Mouse (Mus musculus): ENCODE measurements around the gene S100a3. TPM values are rescaled to one million over a fixed set of nuclear protein-coding genes. Genes with fewer than 3 reads are reported as not detected.

Gene S100a3
- polyA plus RNA-seq (2016; fragmentation: Nextera tagmentation; extraction: Ambion mirVana): 0.30 and 0.55 TPM in 2 replicates

GRCm38 (mm10) chr3:90560008-90560628 is at the start of gene S100a3:
TSS of gene S100a3 (plus strand) at chr3:90560578.
- no peak within 1 kb of the TSS for H3K4me3 ChIP-seq
- no peaks in the 10 kb centered on the region for H3K36me3 ChIP-seq
- no peak within 1 kb of the TSS for H3K9ac ChIP-seq
- H3K9me3 ChIP-seq (replicated peaks): 0 out of 2 replicates have a peak, but pooled peaks cover 2% of the 10 kb centered on the region
- no peaks in the 10 kb centered on the region for H3K4me1 ChIP-seq (replicated peaks)
- ATAC-seq (ENCODE audit: insufficient number of reproducible peaks, low FRiP score): no peak
- no peaks in the 10 kb centered on the region for H3K27me3 ChIP-seq (replicated peaks)
- H3K27ac ChIP-seq (ENCODE audit: poor library complexity, severe bottlenecking): no peak within 1 kb of the TSS
- no peak within 1 kb of the TSS for H3K4me2 ChIP-seq
- WGBS: 81% methylated on average over 6 of the region's 6 CpGs

GRCm38 (mm10) chr3:90512276-90512675 is 48.1 kb upstream of the S100a3 start:
- no peak for ATAC-seq (ENCODE audit: insufficient number of reproducible peaks, low FRiP score)
- H3K36me3 ChIP-seq: peaks cover 14% of the 10 kb centered on the region
- H3K9ac ChIP-seq: no peak overlapping the region
- H3K27me3 ChIP-seq (replicated peaks): no peaks in the 10 kb centered on the region
- no peak overlapping the region for H3K27ac ChIP-seq (ENCODE audit: poor library complexity, severe bottlenecking)
- no peaks in the 10 kb centered on the region for H3K9me3 ChIP-seq (replicated peaks)
- 78% methylated on average over 5 of the region's 5 CpGs for WGBS
- no peak overlapping the region for H3K4me3 ChIP-seq
- H3K4me1 ChIP-seq (replicated peaks): peaks cover 28% of the 10 kb centered on the region
- no peak overlapping the region for H3K4me2 ChIP-seq

GRCm38 (mm10) chr3:90512948-90513642 is 47.3 kb upstream of the S100a3 start:
- Histone ChIP-seq H3K4me2 (peak overlapping the region; percentile 83), H3K36me3 (peaks cover 9% of the 10 kb centered on the region), H3K27me3 (replicated peaks) (no peaks in the 10 kb centered on the region), H3K4me3 (peak overlapping the region; percentile 57), H3K4me1 (replicated peaks) (peaks cover 21% of the 10 kb centered on the region), H3K27ac (ENCODE audit: poor library complexity, severe bottlenecking) (no peak overlapping the region), H3K9ac (peak overlapping the region; percentile 80), H3K9me3 (replicated peaks) (no peaks in the 10 kb centered on the region)
- 64% methylated on average over 9 of the region's 9 CpGs for WGBS
- ATAC-seq (ENCODE audit: insufficient number of reproducible peaks, low FRiP score): no peak

GRCm38 (mm10) chr3:90513796-90514590 is 46.4 kb upstream of the S100a3 start, which contains the start of the genes S100a1 and S100a13:
TSS of gene S100a1 (minus strand) at chr3:90514392.
TSS of gene S100a13 (plus strand) at chr3:90514435.
- H3K4me1 ChIP-seq (replicated peaks): peaks cover 19% of the 10 kb centered on the region
- WGBS: 2% methylated on average over 25 of the region's 25 CpGs
- H3K36me3 ChIP-seq: peaks cover 9% of the 10 kb centered on the region
- H3K27ac ChIP-seq (ENCODE audit: poor library complexity, severe bottlenecking): peak within 1 kb of the TSS; percentile 78
- H3K4me3 ChIP-seq: peak within 1 kb of the TSS; percentile 57
- H3K27me3 ChIP-seq (replicated peaks): no peaks in the 10 kb centered on the region
- H3K9me3 ChIP-seq (replicated peaks): no peaks in the 10 kb centered on the region
- peak; percentile 69 for ATAC-seq (ENCODE audit: insufficient number of reproducible peaks, low FRiP score)
- peak within 1 kb of the TSS; percentile 83 for H3K4me2 ChIP-seq
- H3K9ac ChIP-seq: peak within 1 kb of the TSS; percentile 80

- Histone ChIP-seq H3K27ac (ENCODE audit: poor library complexity, severe bottlenecking) (peak overlapping the region; percentile 78), H3K27me3 (replicated peaks) (no peaks in the 10 kb centered on the region), H3K9me3 (replicated peaks) (no peaks in the 10 kb centered on the region), H3K4me2 (peak overlapping the region; percentile 83), H3K36me3 (peaks cover 9% of the 10 kb centered on the region), H3K4me3 (peak overlapping the region; percentile 57), H3K9ac (peak overlapping the region; percentile 80), H3K4me1 (replicated peaks) (peaks cover 19% of the 10 kb centered on the region)
- ATAC-seq (ENCODE audit: insufficient number of reproducible peaks, low FRiP score): peak; percentile 88
- 0% methylated on average over 10 of the region's 10 CpGs for WGBS
These were observed 45.7 kb upstream of the S100a3 start for GRCm38 (mm10) chr3:90514691-90515090.

- Histone ChIP-seq H3K4me1 (replicated peaks) (peaks cover 19% of the 10 kb centered on the region), H3K27ac (ENCODE audit: poor library complexity, severe bottlenecking) (peak overlapping the region; percentile 55; the same call in 1 of the 2 replicates)
- 35% methylated on average over 1 of the region's 1 CpGs for WGBS
These were observed 45.1 kb upstream of the S100a3 start for GRCm38 (mm10) chr3:90515242-90515641.

GRCm38 (mm10) chr3:90515789-90516188 is 44.6 kb upstream of the S100a3 start:
- H3K4me1 ChIP-seq (replicated peaks): peaks cover 19% of the 10 kb centered on the region
- no peaks in the 10 kb centered on the region for H3K9me3 ChIP-seq (replicated peaks)
- H3K27ac ChIP-seq (ENCODE audit: poor library complexity, severe bottlenecking): no peak overlapping the region
- ATAC-seq (ENCODE audit: insufficient number of reproducible peaks, low FRiP score): no peak
- WGBS: 88% methylated on average over 4 of the region's 4 CpGs
- H3K4me2 ChIP-seq: peak overlapping the region; percentile 83
- H3K4me3 ChIP-seq: 0 out of 2 replicates have a peak overlapping the region, but pooled peaks have one; percentile 57
- no peaks in the 10 kb centered on the region for H3K27me3 ChIP-seq (replicated peaks)
- no peak overlapping the region for H3K9ac ChIP-seq
- H3K36me3 ChIP-seq: peaks cover 8% of the 10 kb centered on the region

More at GRCm38 (mm10) chr3:90515242-90515641, 45.1 kb upstream of the S100a3 start:
- peaks cover 10% of the 10 kb centered on the region for H3K36me3 ChIP-seq
- H3K4me3 ChIP-seq: peak overlapping the region; percentile 57
- peak overlapping the region; percentile 80 for H3K9ac ChIP-seq
- peak; percentile 10; the same call in 1 of the 2 replicates for ATAC-seq (ENCODE audit: insufficient number of reproducible peaks, low FRiP score)
- peak overlapping the region; percentile 83 for H3K4me2 ChIP-seq
- no peaks in the 10 kb centered on the region for H3K27me3 ChIP-seq (replicated peaks)
- no peaks in the 10 kb centered on the region for H3K9me3 ChIP-seq (replicated peaks)

- peaks cover 19% of the 10 kb centered on the region for H3K4me1 ChIP-seq (replicated peaks)
- H3K9me3 ChIP-seq (replicated peaks): no peaks in the 10 kb centered on the region
- no peak overlapping the region for H3K4me3 ChIP-seq
- ATAC-seq (ENCODE audit: insufficient number of reproducible peaks, low FRiP score): no peak
- no peak overlapping the region for H3K9ac ChIP-seq
- 0 out of 2 replicates have a peak, but pooled peaks cover 3% of the 10 kb centered on the region for H3K36me3 ChIP-seq
- 69% methylated on average over 4 of the region's 4 CpGs for WGBS
- H3K27ac ChIP-seq (ENCODE audit: poor library complexity, severe bottlenecking): no peak overlapping the region
- H3K27me3 ChIP-seq (replicated peaks): no peaks in the 10 kb centered on the region
- no peak overlapping the region for H3K4me2 ChIP-seq
These were observed 42.7 kb upstream of the S100a3 start for GRCm38 (mm10) chr3:90517711-90518110.

- 56% methylated on average over 4 of the region's 4 CpGs for WGBS
- H3K9ac ChIP-seq: no peak overlapping the region
- 0 out of 2 replicates have a peak, but pooled peaks cover 3% of the 10 kb centered on the region for H3K4me1 ChIP-seq (replicated peaks)
- no peaks in the 10 kb centered on the region for H3K27me3 ChIP-seq (replicated peaks)
- H3K4me3 ChIP-seq: no peak overlapping the region
- H3K27ac ChIP-seq (ENCODE audit: poor library complexity, severe bottlenecking): no peak overlapping the region
- H3K4me2 ChIP-seq: no peak overlapping the region
- no peak for ATAC-seq (ENCODE audit: insufficient number of reproducible peaks, low FRiP score)
- no peaks in the 10 kb centered on the region for H3K9me3 ChIP-seq (replicated peaks)
- H3K36me3 ChIP-seq: 0 out of 2 replicates have a peak, but pooled peaks cover 4% of the 10 kb centered on the region
These were observed 35.0 kb upstream of the S100a3 start for GRCm38 (mm10) chr3:90525421-90525820.

- ATAC-seq (ENCODE audit: insufficient number of reproducible peaks, low FRiP score): no peak
- no peak overlapping the region for H3K27ac ChIP-seq (ENCODE audit: poor library complexity, severe bottlenecking)
- H3K4me3 ChIP-seq: no peak overlapping the region
- no peak overlapping the region for H3K9ac ChIP-seq
- 0 out of 2 replicates have a peak, but pooled peaks cover 3% of the 10 kb centered on the region for H3K4me1 ChIP-seq (replicated peaks)
- H3K9me3 ChIP-seq (replicated peaks): no peaks in the 10 kb centered on the region
- H3K36me3 ChIP-seq: 0 out of 2 replicates have a peak, but pooled peaks cover 4% of the 10 kb centered on the region
- no peak overlapping the region for H3K4me2 ChIP-seq
- H3K27me3 ChIP-seq (replicated peaks): no peaks in the 10 kb centered on the region
- 59% methylated on average over 2 of the region's 2 CpGs for WGBS
These were observed 34.3 kb upstream of the S100a3 start for GRCm38 (mm10) chr3:90526076-90526475.
